Mouse (Mus musculus) spleen, adult 18-20 months (tissue): ENCODE results near the gene Zfyve26.
"Not testable (repeated sequence)": the region's sequence is repeated elsewhere in the genome, so short reads cannot be mapped to it uniquely, and the experiment has no call there.

Experiments
- DNase-seq, 2 experiments: peaks; one replicate each; pipeline ENCODE4 v3.0.0; 2022; ENCODE audit warnings: mixed read lengths in 2 of 2

The Zfyve26 gene

GRCm38 (mm10) chr12:79260154-79260553 lies 36.0 kb downstream of the Zfyve26 start:
- DNase-seq = no peak

- DNase-seq = no peak
These were observed 41.1 kb downstream of the Zfyve26 start for GRCm38 (mm10) chr12:79254975-79255374.

- DNase-seq = peak in 1 of 2 experiments; percentile 13
These were observed 42.6 kb downstream of the Zfyve26 start for GRCm38 (mm10) chr12:79253294-79254053.

- no peak for DNase-seq
These were observed 48.0 kb downstream of the Zfyve26 start for GRCm38 (mm10) chr12:79248110-79248509.

GRCm38 (mm10) chr12:79242921-79243320 lies 53.2 kb downstream of the Zfyve26 start:
- no peak for DNase-seq

GRCm38 (mm10) chr12:79241985-79242384 lies 54.1 kb downstream of the Zfyve26 start:
- DNase-seq = no peak

- DNase-seq = no peak
These were observed 60.5 kb downstream of the Zfyve26 start for GRCm38 (mm10) chr12:79235485-79236080.

- DNase-seq = no peak
These were observed 78.6 kb downstream of the Zfyve26 start for GRCm38 (mm10) chr12:79217511-79217910.

GRCm38 (mm10) chr12:79211447-79211846 lies 84.7 kb downstream of the Zfyve26 start:
- DNase-seq = no peak

GRCm38 (mm10) chr12:79208703-79209464 lies 87.2 kb downstream of the Zfyve26 start, which contains the start of gene Rdh12:
Gene Rdh12 (plus strand): TSS chr12:79208914.
- DNase-seq = peak; percentile 22 to 47

- DNase-seq = no peak
These were observed 94.2 kb downstream of the Zfyve26 start for GRCm38 (mm10) chr12:79201882-79202281.

- DNase-seq = no peak
These were observed 99.0 kb downstream of the Zfyve26 start for GRCm38 (mm10) chr12:79197105-79197504.

GRCm38 (mm10) chr12:79193441-79193840 lies 102.7 kb downstream of the Zfyve26 start:
- peak; percentile 18 to 74 for DNase-seq

- no peak for DNase-seq
These were observed 103.9 kb downstream of the Zfyve26 start, which contains the start of gene Rdh11 for GRCm38 (mm10) chr12:79192193-79192592. Gene Rdh11 (minus strand): TSS chr12:79192293.

GRCm38 (mm10) chr12:79191701-79192100 lies 104.4 kb downstream of the Zfyve26 start:
- peak; percentile 53 to 73 for DNase-seq

- peak; percentile 28 to 57 for DNase-seq
These were observed 105.0 kb downstream of the Zfyve26 start for GRCm38 (mm10) chr12:79190931-79191673.

GRCm38 (mm10) chr12:79185160-79185559 lies 110.9 kb downstream of the Zfyve26 start:
- not testable (repeated sequence) for DNase-seq
